Mouse (Mus musculus) adrenal gland, adult 18-20 months (tissue): ENCODE results near the gene Rabep1. TPM values are rescaled to one million over a fixed set of nuclear protein-coding genes. Genes with fewer than 3 reads are reported as not detected.

Experiments
- DNase-seq, 2 experiments: peaks; one replicate each; pipeline ENCODE4 v3.0.0; 2021 to 2022; ENCODE audit warnings: low spot score in 2 of 2
- total RNA-seq, 2 experiments: library from RNA; stranded (reverse); gene quantifications; 1 replicate in 1 of 2; 2 replicates in 1 of 2; pipeline ENCODE4 v1.2.3; 2021

The Rabep1 gene
- total RNA-seq, 2 experiments from 2014 or later: 125 to 136 TPM

DNA sequence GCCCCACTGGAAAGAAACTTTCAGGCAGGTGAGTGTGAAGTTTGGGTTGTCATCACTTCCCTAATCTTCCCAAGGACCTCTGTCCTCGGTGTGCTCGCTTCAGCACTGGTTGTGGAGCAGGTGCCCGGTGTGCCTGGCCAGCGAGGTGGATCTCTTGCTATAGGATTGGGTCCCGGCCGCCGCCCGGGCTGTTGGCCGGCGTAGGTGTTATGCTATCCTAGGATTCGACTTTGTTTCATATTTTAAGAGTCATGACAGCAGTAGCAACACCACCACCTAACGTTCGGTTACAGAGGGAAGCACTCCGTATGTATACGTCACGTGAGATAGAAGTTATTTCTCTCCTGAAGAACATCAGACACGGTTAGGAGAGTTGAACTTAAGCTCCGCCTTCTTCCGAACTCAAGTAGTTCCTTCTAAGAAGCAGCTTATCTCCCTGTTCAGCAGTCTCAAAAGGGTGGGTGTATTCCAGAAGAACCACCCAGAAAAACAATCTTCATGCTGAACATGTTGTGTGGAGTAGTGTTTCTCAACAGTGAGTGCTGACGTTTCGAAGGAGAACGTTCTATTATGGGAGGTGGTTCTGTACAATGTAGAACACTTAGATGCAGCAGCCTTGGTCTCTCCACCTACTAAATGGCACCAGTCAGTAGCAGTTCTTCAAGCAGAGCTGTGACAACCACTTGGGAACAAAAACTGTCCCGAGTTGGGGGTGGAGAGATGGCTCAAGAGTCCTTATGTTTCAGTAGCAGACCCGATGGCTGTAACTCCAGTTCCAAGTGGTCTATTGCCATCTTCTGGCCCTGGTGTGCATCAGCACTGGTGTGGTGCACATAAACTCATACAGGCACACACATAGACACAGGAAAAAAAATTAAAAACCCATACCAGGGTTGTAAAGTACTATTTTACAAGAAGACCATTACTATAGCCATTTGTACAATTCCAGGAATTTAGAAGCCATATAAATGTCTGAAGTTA lies 126.3 kb downstream of the Rabep1 start:
- DNase-seq: no peak

DNA sequence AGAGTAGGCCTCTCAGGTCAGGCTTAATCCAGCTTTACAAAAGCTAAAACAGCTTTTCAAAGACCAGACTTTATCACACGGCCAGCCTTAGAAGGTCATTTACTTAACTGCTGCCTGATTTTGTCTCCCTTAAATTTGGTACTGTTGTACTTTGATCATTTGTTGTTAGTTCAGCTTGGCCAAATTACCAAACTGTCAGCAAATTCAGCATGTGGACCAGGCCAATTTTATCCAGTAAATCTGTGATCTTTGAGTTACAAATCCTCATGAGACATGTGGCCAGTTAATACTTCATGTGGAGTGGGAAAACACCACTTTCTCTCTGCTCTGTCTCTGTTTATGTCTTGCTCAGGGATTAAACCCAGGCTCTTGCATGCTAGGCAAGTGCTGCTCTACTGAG lies 128.0 kb downstream of the Rabep1 start:
- no peak for DNase-seq

DNA sequence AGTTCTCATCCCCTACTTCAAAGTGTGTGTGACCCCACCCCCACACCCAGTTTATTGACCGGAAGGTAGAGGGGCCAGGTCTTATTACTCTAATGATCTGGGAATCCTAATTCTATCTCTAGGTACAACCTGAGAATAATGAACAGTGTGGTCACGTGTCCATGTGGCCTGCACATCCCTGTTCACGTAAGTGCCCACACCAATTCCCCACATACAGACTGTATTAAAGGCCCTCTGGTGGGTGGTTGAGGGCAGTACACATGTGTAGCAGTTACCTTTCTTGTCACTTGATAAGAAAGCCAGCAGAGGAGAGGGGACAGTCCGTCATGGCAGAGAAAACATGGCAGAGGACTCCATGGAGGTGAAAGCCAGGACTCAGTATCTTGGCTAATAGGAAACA lies 129.4 kb downstream of the Rabep1 start:
- DNase-seq: no peak

DNA sequence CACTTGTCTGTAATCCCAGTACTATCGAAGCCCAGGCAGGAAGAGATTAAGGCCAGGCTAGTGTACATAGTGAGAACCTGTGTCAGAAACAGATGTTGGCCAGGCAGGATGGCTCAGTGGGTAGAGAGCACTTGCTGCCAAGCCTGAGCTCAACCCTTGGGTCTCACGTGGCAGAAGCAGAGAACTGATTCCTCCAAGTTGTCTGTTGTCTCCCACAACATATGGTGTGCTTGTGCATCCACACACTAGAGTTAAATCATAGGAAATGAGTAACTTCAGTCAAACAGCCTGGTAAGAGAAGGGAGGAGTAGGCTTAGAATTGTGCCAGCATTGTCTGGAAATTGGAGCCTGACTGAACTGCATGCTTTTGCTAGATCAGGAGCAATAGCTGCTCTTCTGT lies 130.6 kb downstream of the Rabep1 start:
- DNase-seq: no peak

DNA sequence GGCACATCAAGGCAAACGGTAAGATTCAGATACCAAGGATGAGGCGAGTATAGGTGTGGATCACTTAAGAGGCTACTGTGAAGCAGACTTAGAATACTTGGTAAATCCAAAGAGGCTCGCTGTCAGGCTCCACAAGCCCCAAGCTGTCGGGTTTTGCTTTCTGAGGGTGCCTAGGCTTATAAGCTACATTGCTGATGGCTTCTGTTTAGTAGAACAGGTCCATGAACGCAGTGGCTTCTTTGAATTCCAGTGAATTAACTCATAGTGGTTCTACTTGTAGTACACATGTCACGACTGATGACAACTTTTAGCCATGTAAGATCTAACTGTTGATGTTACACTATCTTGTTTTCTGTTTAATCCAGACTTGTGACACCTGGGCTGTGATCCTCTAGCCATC lies 132.7 kb downstream of the Rabep1 start:
- no peak for DNase-seq

DNA sequence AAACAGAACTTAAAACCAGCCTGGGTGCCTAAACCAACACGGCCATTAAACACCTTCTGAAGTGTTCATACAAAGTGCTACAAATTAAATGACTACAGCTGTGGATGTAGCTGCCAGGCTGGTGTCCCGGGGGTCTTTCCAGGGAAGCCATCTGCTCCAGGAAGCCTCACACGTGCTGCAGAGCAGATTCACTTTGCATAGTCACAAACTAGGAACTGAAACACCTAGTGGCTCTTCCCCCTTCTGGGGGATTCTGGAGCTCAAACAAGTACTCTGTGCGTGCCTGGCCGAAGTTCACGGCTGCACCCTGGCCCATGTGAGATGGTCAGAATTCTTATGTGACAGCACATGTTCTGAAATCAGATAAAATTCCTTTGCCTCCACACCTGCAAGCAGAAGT lies 135.7 kb downstream of the Rabep1 start:
- no peak for DNase-seq

DNA sequence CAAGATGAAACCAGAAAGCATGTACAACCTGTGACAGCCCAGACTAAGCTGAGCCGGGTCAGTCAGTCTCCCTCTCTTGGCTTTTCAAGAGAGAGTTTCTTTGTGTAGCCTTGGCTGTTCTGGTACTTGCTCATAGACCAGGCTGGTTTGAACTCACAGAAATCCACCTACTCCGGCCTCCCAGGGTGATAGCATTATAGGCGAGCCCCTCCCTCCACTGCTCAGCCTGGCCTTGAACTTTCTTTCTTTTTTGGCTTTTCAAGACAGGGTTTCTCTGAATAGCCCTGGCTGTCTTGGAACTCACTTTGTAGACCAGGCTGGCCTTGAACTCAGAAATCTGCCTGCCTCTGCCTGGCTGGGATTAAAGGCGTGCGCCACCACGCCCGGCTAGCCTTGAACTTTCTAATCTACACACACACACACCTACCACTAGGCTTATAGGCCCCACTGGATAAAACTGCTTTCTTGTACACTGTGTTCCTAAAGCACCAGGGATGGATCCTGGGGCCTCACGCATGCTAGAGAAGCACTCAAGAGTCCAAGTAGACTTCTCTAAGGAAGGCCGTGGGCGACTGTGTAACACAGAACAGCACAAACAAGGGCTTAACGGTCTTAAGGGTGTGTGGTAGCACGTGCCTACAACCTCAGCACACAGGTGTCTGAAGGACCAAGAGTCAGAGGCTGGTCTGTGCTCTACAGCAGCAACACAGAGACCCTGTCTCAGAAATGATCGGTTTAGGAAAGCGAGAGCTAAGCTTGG lies 136.4 kb downstream of the Rabep1 start:
- DNase-seq: no peak

DNA sequence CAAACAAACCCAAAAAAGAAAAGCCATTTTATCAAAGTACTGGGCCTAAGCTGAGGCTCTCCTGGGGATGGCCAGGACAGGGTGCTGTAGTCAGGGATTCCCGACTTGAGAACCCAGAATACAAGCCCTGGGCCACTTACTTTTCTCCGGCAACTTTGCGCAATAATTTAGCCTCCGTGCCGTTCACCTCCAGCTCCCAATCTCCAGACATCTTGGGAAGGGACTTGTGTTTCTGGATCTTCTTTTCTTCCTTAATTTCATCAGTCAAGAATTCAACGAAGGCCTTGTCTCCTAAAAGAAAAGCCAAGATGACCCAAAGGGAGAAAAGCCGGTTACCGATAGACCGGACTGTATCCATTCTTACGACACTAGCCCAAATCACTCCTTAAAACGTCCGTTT lies 137.5 kb downstream of the Rabep1 start:
- no peak for DNase-seq

DNA sequence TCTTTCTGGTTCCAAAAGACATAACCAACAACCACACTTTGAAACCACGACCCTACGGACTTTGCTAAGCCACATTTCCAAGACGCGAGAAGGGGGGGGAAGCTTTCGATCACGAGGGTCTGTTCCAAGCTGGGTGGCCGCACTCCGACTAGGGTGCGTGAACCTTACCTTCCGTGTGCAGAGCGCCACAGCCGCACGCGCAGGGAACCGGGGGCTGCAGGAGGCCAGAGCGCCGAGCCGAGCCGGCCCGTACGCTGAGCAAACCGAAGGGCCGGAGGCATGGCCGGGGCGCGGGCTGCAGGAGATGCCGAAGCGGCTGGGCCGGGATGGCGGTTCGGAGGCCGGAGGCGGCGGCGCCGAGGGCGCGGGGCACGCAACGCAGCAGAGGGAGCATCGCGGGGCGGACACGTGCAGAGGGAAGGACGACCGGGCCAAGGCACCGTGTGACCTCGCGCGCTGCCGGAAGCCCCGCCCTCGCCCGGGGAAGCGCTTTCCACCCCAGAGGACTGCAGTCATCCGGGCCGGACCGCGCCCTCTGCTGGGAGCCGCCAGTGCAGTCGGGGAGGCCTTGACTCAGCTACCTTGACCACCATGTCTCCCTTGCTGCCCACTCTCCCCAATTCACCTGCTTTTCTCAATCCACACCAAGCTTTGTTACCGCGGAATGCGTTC lies 138.1 kb downstream of the Rabep1 start, which contains the start of gene C1qbp:
Gene C1qbp, minus strand, starts transcription at position 470 of the 672 bp plus-strand sequence.
- DNase-seq: peak; percentile 97 to 98

Other genes starting within 250 kb of the Rabep1 start
- gene 4930544D05Rik, start 228.9 kb upstream of the Rabep1 start, total RNA-seq: not detected
- under 1 TPM in 1 of 2 experiments, not detected in 1; 0.38 TPM for gene Chrne, start 225.6 kb upstream of the Rabep1 start, total RNA-seq
- gene Gp1ba, start 205.7 kb upstream of the Rabep1 start, total RNA-seq: under 1 TPM in 1 of 2 experiments, not detected in 1; 0.22 TPM
- gene Rnf167, start 197.5 kb upstream of the Rabep1 start, total RNA-seq: 10 to 100 TPM; 72.6 to 80.7 TPM
- 100 to 1,000 TPM; 131 to 138 TPM for gene Slc25a11, start 197.3 kb upstream of the Rabep1 start, total RNA-seq
- 100 to 1,000 TPM; 619 to 923 TPM for gene Pfn1, start 190.1 kb upstream of the Rabep1 start, total RNA-seq
- 10 to 100 TPM; 29.0 to 44.2 TPM for gene Eno3, start 187.6 kb upstream of the Rabep1 start, total RNA-seq
- gene Spag7, start 175.4 kb upstream of the Rabep1 start, total RNA-seq: 10 to 100 TPM; 70.4 to 91.3 TPM
- 10 to 100 TPM; 43.7 to 54.7 TPM for gene Camta2, start 156.7 kb upstream of the Rabep1 start, total RNA-seq
- 10 to 100 TPM in 1 of 2 experiments, 1 to 10 TPM in 1; 6.8 to 14.0 TPM for gene Inca1, start 144.6 kb upstream of the Rabep1 start, total RNA-seq
- gene Kif1c, start 144.2 kb upstream of the Rabep1 start, total RNA-seq: 100 to 1,000 TPM; 153 to 212 TPM
- 1 to 10 TPM; 9.2 to 9.5 TPM for gene Zfp3, start 80.6 kb upstream of the Rabep1 start, total RNA-seq
- gene Scimp, start 32.2 kb upstream of the Rabep1 start, total RNA-seq: 1 to 10 TPM; 1.1 to 1.9 TPM
- gene Nup88, start 125.2 kb downstream of the Rabep1 start, total RNA-seq: 10 to 100 TPM; 54.9 to 55.6 TPM
- 10 to 100 TPM; 24.5 to 28.7 TPM for gene Rpain, start 125.4 kb downstream of the Rabep1 start, total RNA-seq
- 100 to 1,000 TPM; 195 to 219 TPM for gene C1qbp, start 138.2 kb downstream of the Rabep1 start, total RNA-seq
- 10 to 100 TPM; 27.8 to 31.7 TPM for gene Dhx33, start 159.7 kb downstream of the Rabep1 start, total RNA-seq
- 10 to 100 TPM; 17.7 to 19.2 TPM for gene Mis12, start 174.8 kb downstream of the Rabep1 start, total RNA-seq
- 10 to 100 TPM; 66.2 to 89.5 TPM for gene Derl2, start 175.1 kb downstream of the Rabep1 start, total RNA-seq
- 10 to 100 TPM; 12.2 to 13.2 TPM for gene 6330403K07Rik, start 188.7 kb downstream of the Rabep1 start, total RNA-seq